Mouse (Mus musculus) adrenal gland, postnatal 10 days (tissue): ENCODE data around the gene Fads6. TPM values are rescaled to one million over a fixed set of nuclear protein-coding genes. Genes with fewer than 3 reads are reported as not detected.

Source experiments
- DNase-seq: peaks from one replicate; pipeline ENCODE4 v3.0.0; 2021; ENCODE audit warnings: mixed read lengths
- long read RNA-seq, 2 experiments: library from polyadenylated mRNA; stranded (forward); transcript quantifications; one replicate each; pipeline ENCODE4 v2.0.0; 2021
- total RNA-seq, 2 experiments: library from RNA; stranded (reverse); gene quantifications; 2 replicates each; pipeline ENCODE4 v1.2.3; 2021

Gene Fads6
- total RNA-seq: 10 to 100 TPM; 12.7 to 16.1 TPM
- long read RNA-seq, experiment 1, full-length matches to known transcripts: 1 of 6 reads
- long read RNA-seq, experiment 1, partial matches to known transcripts: 0 of 6 reads
- long read RNA-seq, experiment 1, other reads (novel, unspliced or antisense): 5 of 6 reads
- long read RNA-seq, experiment 2, full-length matches to known transcripts: 1 of 2 reads
- long read RNA-seq, experiment 2, partial matches to known transcripts: 0 of 2 reads
- long read RNA-seq, experiment 2, other reads (novel, unspliced or antisense): 1 of 2 reads

GRCm38 (mm10) chr11:115297214-115297826 lies at the start of gene Fads6:
TSS of gene Fads6 (minus strand) at chr11:115297663.
- peak; percentile 77 for DNase-seq

- DNase-seq: no peak
These were observed 48.1 kb upstream of the Fads6 start for GRCm38 (mm10) chr11:115345515-115345914.

GRCm38 (mm10) chr11:115344967-115345366 lies 47.5 kb upstream of the Fads6 start:
- DNase-seq: no peak

GRCm38 (mm10) chr11:115341866-115342265 lies 44.4 kb upstream of the Fads6 start:
- no peak for DNase-seq

- no peak for DNase-seq
These were observed 43.8 kb upstream of the Fads6 start for GRCm38 (mm10) chr11:115341246-115341645.

GRCm38 (mm10) chr11:115337826-115338225 lies 40.4 kb upstream of the Fads6 start:
- no peak for DNase-seq

- DNase-seq: no peak
These were observed 39.9 kb upstream of the Fads6 start for GRCm38 (mm10) chr11:115337350-115337749.

GRCm38 (mm10) chr11:115336115-115336514 lies 38.7 kb upstream of the Fads6 start:
- DNase-seq: no peak

- DNase-seq: peak; percentile 52
These were observed 37.8 kb upstream of the Fads6 start for GRCm38 (mm10) chr11:115335223-115335622.

GRCm38 (mm10) chr11:115334531-115334930 lies 37.1 kb upstream of the Fads6 start, which contains the start of gene Otop3:
TSS of gene Otop3 (plus strand) at chr11:115334731.
- no peak for DNase-seq

GRCm38 (mm10) chr11:115329339-115329738 lies 31.9 kb upstream of the Fads6 start:
- DNase-seq: no peak

- DNase-seq: no peak
These were observed 29.3 kb upstream of the Fads6 start for GRCm38 (mm10) chr11:115326730-115327129.

GRCm38 (mm10) chr11:115323354-115323753 lies 25.9 kb upstream of the Fads6 start:
- DNase-seq: no peak

- peak; percentile 81 for DNase-seq
These were observed 24.6 kb upstream of the Fads6 start, which contains the start of gene Ush1g for GRCm38 (mm10) chr11:115321906-115322693. TSS of gene Ush1g (minus strand) at chr11:115322041.

GRCm38 (mm10) chr11:115319704-115320383 lies 22.4 kb upstream of the Fads6 start:
- DNase-seq: no peak

- no peak for DNase-seq
These were observed 21.0 kb upstream of the Fads6 start for GRCm38 (mm10) chr11:115318245-115319027.

GRCm38 (mm10) chr11:115317204-115317603 lies 19.7 kb upstream of the Fads6 start:
- peak; percentile 30 for DNase-seq

- DNase-seq: peak; percentile 33
These were observed 16.8 kb upstream of the Fads6 start for GRCm38 (mm10) chr11:115314249-115314648.

- no peak for DNase-seq
These were observed 11.3 kb upstream of the Fads6 start for GRCm38 (mm10) chr11:115308781-115309180.

GRCm38 (mm10) chr11:115306863-115307262 lies 9.4 kb upstream of the Fads6 start, which contains the start of gene Otop2:
TSS of gene Otop2 (plus strand) at chr11:115307163.
- DNase-seq: no peak

GRCm38 (mm10) chr11:115303167-115303566 lies 5.7 kb upstream of the Fads6 start:
- DNase-seq: no peak
